In genomic region chr2:27563641-27564148, GRCm38 (mm10) we compare ENCODE assay signal across 17 mouse cellular contexts. TPM values are rescaled to one million over a fixed set of nuclear protein-coding genes. Genes with fewer than 3 reads are reported as not detected.
A peak's percentile ranks its signal among the peaks of the same experiment; 100 is the strongest.
DNase-seq lines count a peak whose midpoint lies in the region; ATAC-seq and TF ChIP-seq lines count a peak whose summit lies in the region.
"Had no signal": no experiment of that assay in that cellular context is flagged by ENCODE, and none has a peak within 500 bp of the region (broad histone marks: within the 10 kb centered on the region; RNA-seq: fewer than 3 reads in every experiment).

No protein-coding gene starts in this region.

- H3K4me3 ChIP-seq in kidney, adult 2 months (ENCODE audit: insufficient read depth, low read depth, low read length): no peak overlapping the region
- H3K4me3 ChIP-seq in kidney, embryonic 14.5 days (ENCODE audit: low read length): no peak overlapping the region
- H3K4me3 ChIP-seq: erythroblast, embryonic 14.5 days; heart, embryonic 13.5 days; hindbrain, embryonic 13.5 days; kidney, embryonic 15.5 days; liver, embryonic 15.5 days; myocyte had no signal

- H3K27me3 ChIP-seq in kidney, adult 2 months (replicated peaks; ENCODE audit: control insufficient read depth, insufficient read depth, low read length): no peaks in the 10 kb centered on the region
- 0 out of 2 replicates have a peak, but pooled peaks cover 3% of the 10 kb centered on the region for H3K27me3 ChIP-seq in kidney, embryonic 14.5 days (ENCODE audit: control insufficient read depth, insufficient read depth, low read length)
- H3K27me3 ChIP-seq: liver, embryonic 15.5 days had no signal

- H3K27ac ChIP-seq in kidney, adult 2 months (ENCODE audit: insufficient read depth, low read depth, low read length): no peak overlapping the region
- H3K27ac ChIP-seq in kidney, embryonic 14.5 days (ENCODE audit: low read depth, low read length): no peak overlapping the region
- H3K27ac ChIP-seq: heart, embryonic 13.5 days; kidney, embryonic 15.5 days; liver, embryonic 15.5 days had no signal

- TF ChIP-seq CTCF in kidney, adult 2 months (conservative IDR thresholded peaks at IDR 0.05; ENCODE audit: insufficient read depth, insufficient read length, low read depth, low read length): no peak; the same call in 1 of the 2 replicates

- peak; percentile 34 for DNase-seq in kidney, adult 2 months
- DNase-seq in lung, postnatal 36 days: peak; percentile 36
- DNase-seq in lung, postnatal 25 days (ENCODE audit: low spot score): no peak
- DNase-seq in brain, adult 2 months (ENCODE audit: low read depth, low spot score): peak; percentile 21
- no peak for DNase-seq in cerebellum, adult 8-10 months
- DNase-seq: cerebellum, adult 9-11 months; gastrocnemius, postnatal 14 days; left cerebral cortex, postnatal 4 days had no signal

- no peak overlapping the region for H3K9ac ChIP-seq in kidney, embryonic 14.5 days (ENCODE audit: low read depth, low read length)
- H3K9ac ChIP-seq: heart, embryonic 13.5 days; hindbrain, embryonic 13.5 days; kidney, embryonic 15.5 days; liver, embryonic 15.5 days had no signal

- no peaks in the 10 kb centered on the region for H3K36me3 ChIP-seq in kidney, adult 2 months (ENCODE audit: control insufficient read depth, insufficient read depth, low read length)
- no peaks in the 10 kb centered on the region for H3K36me3 ChIP-seq in kidney, embryonic 14.5 days (ENCODE audit: control insufficient read depth, insufficient read depth, low read length)
- H3K36me3 ChIP-seq: heart, embryonic 13.5 days; hindbrain, embryonic 13.5 days; kidney, embryonic 15.5 days; liver, embryonic 15.5 days had no signal

- H3K4me1 ChIP-seq in kidney, adult 2 months (ENCODE audit: control insufficient read depth, insufficient read depth, low read length): peaks cover 10% of the 10 kb centered on the region; the same call in 1 of the 2 replicates
- H3K4me1 ChIP-seq in kidney, embryonic 14.5 days (ENCODE audit: control insufficient read depth, insufficient read depth, low read length): no peaks in the 10 kb centered on the region

- WGBS in kidney, adult 2 months: 72% methylated on average over 9 of the region's 9 CpGs
- 67% methylated on average over 9 of the region's 9 CpGs for WGBS in kidney, embryonic 14.5 days

- ATAC-seq in kidney, embryonic 14.5 days (ENCODE audit: low FRiP score, low TSS enrichment): no peak
- 0 out of 2 replicates have a peak, but pooled peaks have one; percentile 29 for ATAC-seq in monocyte, adult 5-6 weeks (replicated peaks; ENCODE audit: insufficient number of reproducible peaks, low FRiP score, low TSS enrichment, poor library complexity, severe bottlenecking)
- ATAC-seq: forebrain, embryonic 16.5 days had no signal

- TF ChIP-seq POLR2A in kidney, adult 2 months (IDR thresholded peaks at IDR 0.05; ENCODE audit: low read depth, low read length): no peak

- no peak overlapping the region for H3K4me2 ChIP-seq in kidney, embryonic 14.5 days (replicated peaks; ENCODE audit: low read depth, low read length)
- H3K4me2 ChIP-seq: heart, embryonic 13.5 days; hindbrain, embryonic 13.5 days; kidney, embryonic 15.5 days; liver, embryonic 15.5 days had no signal

- no peaks in the 10 kb centered on the region for H3K9me3 ChIP-seq in kidney, embryonic 14.5 days (ENCODE audit: control insufficient read depth, low read length)
- H3K9me3 ChIP-seq: heart, embryonic 13.5 days; hindbrain, embryonic 13.5 days; kidney, embryonic 15.5 days; liver, embryonic 15.5 days had no signal

RNA-seq across cellular contexts. Expression of gene Wdr5, which starts 48.7 kb away (rescaled TPM):
- 28.7 and 29.7 TPM in 2 replicates for polyA plus RNA-seq in kidney, adult 2 months (2012; rRNA removed)
- polyA plus RNA-seq in kidney, embryonic 14.5 days (2014; fragmentation: Nextera tagmentation; extraction: Ambion mirVana): 37.1 and 73.5 TPM in 2 replicates
- total RNA-seq in monocyte, adult 5-6 weeks (2017): 28.3 to 50.1 TPM (median 31.0 TPM) in 3 replicates

RNA-seq across cellular contexts. Expression of gene Brd3, which starts 56.2 kb away (rescaled TPM):
- polyA plus RNA-seq in kidney, adult 2 months (2012; rRNA removed): 16.4 and 16.7 TPM in 2 replicates
- 134 and 147 TPM in 2 replicates for polyA plus RNA-seq in kidney, embryonic 14.5 days (2014; fragmentation: Nextera tagmentation; extraction: Ambion mirVana)
- total RNA-seq in monocyte, adult 5-6 weeks (2017): 11.9 to 23.9 TPM (median 15.9 TPM) in 3 replicates

Comparison
In these comparisons a context has a peak if more than half of its experiments do, and no peak if none do; other contexts are left out.
1. DNase-seq: peak in kidney, adult 2 months (single experiment), lung, postnatal 36 days (single experiment) and brain, adult 2 months (single experiment); none in lung, postnatal 25 days (single experiment) and cerebellum, adult 8-10 months (single experiment).